Mouse (Mus musculus): ENCODE measurements around the gene Defa25. TPM values are rescaled to one million over a fixed set of nuclear protein-coding genes. Genes with fewer than 3 reads are reported as not detected.
"Not testable (repeated sequence)": the region's sequence is repeated elsewhere in the genome, so short reads cannot be mapped to it uniquely, and the experiment has no call there.

Defa25 gene
- not detected in 2 replicates for polyA plus RNA-seq (2015; fragmentation: Nextera tagmentation; extraction: Ambion mirVana)

DNA sequence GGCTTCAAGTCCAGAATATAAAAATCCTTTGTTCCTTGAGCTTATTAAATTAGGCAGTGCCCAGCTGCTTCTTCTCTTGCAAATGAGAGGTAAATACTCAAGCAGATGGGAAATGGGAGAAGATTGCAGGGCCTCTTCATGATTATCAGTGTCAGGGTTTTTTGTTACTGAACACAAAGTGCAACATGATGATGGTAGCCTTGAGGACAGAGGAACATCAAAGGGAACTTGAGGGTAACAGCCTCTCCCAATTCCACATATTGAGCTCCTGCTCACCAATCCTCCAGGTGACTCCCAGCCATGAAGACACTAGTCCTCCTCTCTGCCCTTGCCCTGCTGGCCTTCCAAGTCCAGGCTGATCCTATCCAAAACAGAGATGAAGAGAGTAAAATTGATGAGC, at the start of gene Defa25:
Gene Defa25, plus strand, starts transcription at position 301 of the 400 bp plus-strand sequence.
- not testable (repeated sequence) for H3K27me3 ChIP-seq; H3K9me3 ChIP-seq (replicated peaks); H3K27ac ChIP-seq; H3K4me2 ChIP-seq; H3K4me3 ChIP-seq; H3K36me3 ChIP-seq; H3K4me1 ChIP-seq (replicated peaks); ATAC-seq (replicated peaks; ENCODE audit: insufficient number of reproducible peaks, insufficient read depth, low FRiP score, low read depth); H3K9ac ChIP-seq

DNA sequence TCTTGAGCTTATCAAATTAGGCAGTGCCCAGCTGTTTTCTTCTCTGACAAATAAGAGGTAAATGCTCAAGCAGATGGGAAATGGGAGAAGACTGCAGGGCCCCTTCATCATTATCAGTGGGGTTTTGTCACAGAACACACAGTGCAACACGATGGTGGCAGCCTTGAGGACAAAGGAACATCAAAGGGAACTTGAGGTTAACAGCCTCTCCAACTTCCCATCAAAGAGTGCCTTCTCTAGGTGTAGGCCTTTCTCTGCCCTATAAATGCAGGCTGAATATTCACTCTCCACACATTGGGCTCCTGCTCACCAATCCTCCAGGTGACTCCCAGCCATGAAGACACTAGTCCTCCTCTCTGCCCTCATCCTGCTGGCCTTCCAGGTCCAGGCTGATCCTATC, 29.5 kb upstream of the Defa25 start, which contains the start of gene Defa23:
Gene Defa23, plus strand, starts transcription at position 301 of the 400 bp plus-strand sequence.
- not testable (repeated sequence) for H3K9me3 ChIP-seq (replicated peaks); H3K9ac ChIP-seq; ATAC-seq (replicated peaks; ENCODE audit: insufficient number of reproducible peaks, insufficient read depth, low FRiP score, low read depth); H3K4me2 ChIP-seq; H3K4me3 ChIP-seq; H3K36me3 ChIP-seq; H3K4me1 ChIP-seq (replicated peaks); H3K27ac ChIP-seq; H3K27me3 ChIP-seq
- WGBS = no CpG with 5 or more reads among the region's 1 CpGs

DNA sequence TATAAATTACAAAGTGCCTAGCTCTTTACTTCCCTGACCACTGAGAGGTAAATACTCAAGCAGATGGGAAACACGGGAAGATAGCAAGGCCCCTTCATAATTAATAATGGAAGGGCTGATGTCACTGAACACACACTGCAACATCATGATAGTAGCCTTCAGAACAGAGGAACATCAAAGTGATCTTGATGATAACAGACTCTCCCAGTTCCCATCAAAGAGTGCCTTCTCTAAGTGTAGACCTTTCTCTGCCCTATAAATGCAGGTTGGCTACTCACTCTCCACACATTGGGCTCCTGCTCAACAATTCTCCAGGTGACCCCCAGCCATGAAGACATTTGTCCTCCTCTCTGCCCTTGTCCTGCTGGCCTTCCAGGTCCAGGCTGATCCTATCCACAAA, 19.5 kb upstream of the Defa25 start, which contains the start of gene Defa35:
Gene Defa35, plus strand, starts transcription at position 301 of the 400 bp plus-strand sequence.
- ATAC-seq (replicated peaks; ENCODE audit: insufficient number of reproducible peaks, insufficient read depth, low FRiP score, low read depth); H3K9ac ChIP-seq; H3K4me1 ChIP-seq (replicated peaks); H3K4me2 ChIP-seq; H3K36me3 ChIP-seq; H3K4me3 ChIP-seq; H3K27me3 ChIP-seq; H3K27ac ChIP-seq; H3K9me3 ChIP-seq (replicated peaks): not testable (repeated sequence)
- WGBS = 63% methylated on average over 1 of the region's 1 CpGs

- Histone ChIP-seq H3K36me3 (no peaks in the 10 kb centered on the region), H3K9ac (no peak overlapping the region), H3K4me3 (no peak overlapping the region), H3K27ac (no peak overlapping the region), H3K27me3 (no peaks in the 10 kb centered on the region), H3K4me2 (no peak overlapping the region), H3K4me1 (replicated peaks) (no peaks in the 10 kb centered on the region), H3K9me3 (replicated peaks) (no peaks in the 10 kb centered on the region)
- WGBS = 34% methylated on average over 4 of the region's 4 CpGs
- ATAC-seq (replicated peaks; ENCODE audit: insufficient number of reproducible peaks, insufficient read depth, low FRiP score, low read depth) = no peak
Measured at GRCm38 (mm10) chr8:21093106-21093505, 8.9 kb downstream of the Defa25 start.

DNA sequence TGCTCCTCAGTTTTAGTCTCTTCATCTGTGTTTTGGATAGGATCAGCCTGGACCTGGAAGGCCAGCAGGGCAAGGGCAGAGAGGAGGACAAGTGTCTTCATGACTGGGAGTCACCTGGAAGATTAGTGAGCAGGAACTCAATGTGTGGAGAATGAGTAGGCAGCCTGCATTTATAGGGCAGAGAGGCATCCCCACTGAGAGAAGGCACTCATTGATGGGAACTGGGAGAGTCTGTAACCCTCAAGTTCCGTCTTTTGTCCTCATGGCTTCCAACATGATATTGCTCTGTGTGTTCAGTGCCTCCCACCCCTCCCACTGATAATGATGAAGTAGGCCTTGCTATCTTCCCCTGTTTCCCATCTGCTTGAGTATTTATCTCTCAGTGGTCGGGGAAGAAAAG, 11.7 kb downstream of the Defa25 start, which contains the start of gene Gm14851:
Gene Gm14851, minus strand, starts transcription at position 101 of the 400 bp plus-strand sequence.
- H3K27ac ChIP-seq; H3K36me3 ChIP-seq; ATAC-seq (replicated peaks; ENCODE audit: insufficient number of reproducible peaks, insufficient read depth, low FRiP score, low read depth); H3K27me3 ChIP-seq; H3K4me3 ChIP-seq; H3K4me1 ChIP-seq (replicated peaks); H3K9me3 ChIP-seq (replicated peaks); H3K9ac ChIP-seq; H3K4me2 ChIP-seq: not testable (repeated sequence)
- 50% methylated on average over 1 of the region's 2 CpGs for WGBS

DNA sequence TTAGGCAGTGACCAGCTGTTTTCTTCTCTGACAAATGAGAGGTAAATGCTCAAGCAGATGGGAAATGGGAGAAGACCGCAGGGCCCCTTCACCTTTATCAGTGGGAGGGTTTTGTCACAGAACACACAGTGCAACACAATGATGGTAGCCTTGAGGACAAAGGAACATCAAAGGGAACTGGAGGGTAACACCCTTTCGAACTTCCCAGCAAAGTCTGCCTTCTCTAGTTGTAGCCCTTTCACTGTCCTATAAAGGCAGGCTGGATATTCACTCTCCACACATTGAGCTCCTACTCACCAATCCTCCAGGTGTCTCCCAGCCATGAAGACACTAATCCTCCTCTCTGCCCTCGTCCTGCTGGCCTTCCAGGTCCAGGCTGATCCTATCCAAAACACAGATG, 50.1 kb downstream of the Defa25 start, which contains the start of gene Defa30:
Gene Defa30, plus strand, starts transcription at position 301 of the 400 bp plus-strand sequence.
- WGBS = 39% methylated on average over 3 of the region's 3 CpGs
- not testable (repeated sequence) for H3K27ac ChIP-seq; H3K4me1 ChIP-seq (replicated peaks); H3K9me3 ChIP-seq (replicated peaks); H3K9ac ChIP-seq; H3K27me3 ChIP-seq; ATAC-seq (replicated peaks; ENCODE audit: insufficient number of reproducible peaks, insufficient read depth, low FRiP score, low read depth); H3K36me3 ChIP-seq; H3K4me2 ChIP-seq; H3K4me3 ChIP-seq

Other genes with a start within 250 kb of the Defa25 start
- not detected in 2 replicates for gene Defb33, start 191.8 kb upstream of the Defa25 start, polyA plus RNA-seq (2015; fragmentation: Nextera tagmentation; extraction: Ambion mirVana)
- gene Gm15056, start 181.8 kb upstream of the Defa25 start, polyA plus RNA-seq (2015; fragmentation: Nextera tagmentation; extraction: Ambion mirVana) = not detected in 2 replicates
- not detected in 2 replicates for gene Gm6040, start 162.4 kb upstream of the Defa25 start, polyA plus RNA-seq (2015; fragmentation: Nextera tagmentation; extraction: Ambion mirVana)
- gene AY761185, start 139.7 kb upstream of the Defa25 start, polyA plus RNA-seq (2015; fragmentation: Nextera tagmentation; extraction: Ambion mirVana) = not detected in 2 replicates
- gene Defa21, start 58.9 kb upstream of the Defa25 start, polyA plus RNA-seq (2015; fragmentation: Nextera tagmentation; extraction: Ambion mirVana) = not detected in 2 replicates
- gene Defa23, start 29.4 kb upstream of the Defa25 start, polyA plus RNA-seq (2015; fragmentation: Nextera tagmentation; extraction: Ambion mirVana) = not detected in 2 replicates
- gene Defa35, start 19.4 kb upstream of the Defa25 start, polyA plus RNA-seq (2015; fragmentation: Nextera tagmentation; extraction: Ambion mirVana) = not detected in 2 replicates
- not detected in 2 replicates for gene Gm14851, start 11.6 kb downstream of the Defa25 start, polyA plus RNA-seq (2015; fragmentation: Nextera tagmentation; extraction: Ambion mirVana)
- not detected in 2 replicates for gene Defa30, start 50.2 kb downstream of the Defa25 start, polyA plus RNA-seq (2015; fragmentation: Nextera tagmentation; extraction: Ambion mirVana)
- not detected in 2 replicates for gene Defa22, start 77.8 kb downstream of the Defa25 start, polyA plus RNA-seq (2015; fragmentation: Nextera tagmentation; extraction: Ambion mirVana)
- gene Defa31, start 107.2 kb downstream of the Defa25 start, polyA plus RNA-seq (2015; fragmentation: Nextera tagmentation; extraction: Ambion mirVana) = not detected in 2 replicates
- not detected in 2 replicates for gene Gm15293, start 117.1 kb downstream of the Defa25 start, polyA plus RNA-seq (2015; fragmentation: Nextera tagmentation; extraction: Ambion mirVana)
- gene Gm15292, start 165.3 kb downstream of the Defa25 start, polyA plus RNA-seq (2015; fragmentation: Nextera tagmentation; extraction: Ambion mirVana) = not detected in 2 replicates
- gene Defa27, start 231.1 kb downstream of the Defa25 start, polyA plus RNA-seq (2015; fragmentation: Nextera tagmentation; extraction: Ambion mirVana) = not detected in 2 replicates
- not detected in 2 replicates for gene Defa29, start 242.6 kb downstream of the Defa25 start, polyA plus RNA-seq (2015; fragmentation: Nextera tagmentation; extraction: Ambion mirVana)

All from heart, embryonic 15.5 days (tissue).